Mouse (Mus musculus): ENCODE data around the gene Fam19a5. TPM values are rescaled to one million over a fixed set of nuclear protein-coding genes. Genes with fewer than 3 reads are reported as not detected.

Fam19a5 gene
- polyA plus RNA-seq, 1 experiment from 2014 or later, result 6.5 TPM

- H3K27me3 ChIP-seq (ENCODE audit: control insufficient read depth, insufficient read depth, low read length), result no peaks in the 10 kb centered on the region
- 7% methylated on average over 18 of the region's 18 CpGs for WGBS
- H3K9ac ChIP-seq (ENCODE audit: low read length), result peak overlapping the region; percentile 86
- H3K36me3 ChIP-seq (ENCODE audit: control insufficient read depth, insufficient read depth, low read length), result no peaks in the 10 kb centered on the region
- peaks cover 12% of the 10 kb centered on the region for H3K4me1 ChIP-seq (replicated peaks; ENCODE audit: control insufficient read depth, insufficient read depth, low read length)
- H3K4me3 ChIP-seq (ENCODE audit: low read depth, low read length), result peak overlapping the region; percentile 73
- DNase-seq (ENCODE audit: low spot score) (no peak), ATAC-seq (replicated peaks; ENCODE audit: low FRiP score) (0 out of 2 replicates have a peak, but pooled peaks have one; percentile 3)
- H3K4me2 ChIP-seq (ENCODE audit: low read depth, low read length, severe bottlenecking), result peak overlapping the region; percentile 84
- H3K9me3 ChIP-seq (ENCODE audit: control insufficient read depth, low read length), result no peaks in the 10 kb centered on the region
- H3K27ac ChIP-seq (ENCODE audit: low read depth, low read length), result no peak overlapping the region
Observed at GRCm38 (mm10) chr15:87545130-87545642, 1.1 kb downstream of the Fam19a5 start.

GRCm38 (mm10) chr15:87545731-87546360 is 1.7 kb downstream of the Fam19a5 start:
- Histone ChIP-seq H3K27me3 (ENCODE audit: control insufficient read depth, insufficient read depth, low read length) (no peaks in the 10 kb centered on the region), H3K27ac (ENCODE audit: low read depth, low read length) (no peak overlapping the region), H3K9ac (ENCODE audit: low read length) (peak overlapping the region; percentile 86; the same call in 1 of the 2 replicates), H3K4me1 (replicated peaks; ENCODE audit: control insufficient read depth, insufficient read depth, low read length) (peaks cover 12% of the 10 kb centered on the region), H3K9me3 (ENCODE audit: control insufficient read depth, low read length) (no peaks in the 10 kb centered on the region), H3K36me3 (ENCODE audit: control insufficient read depth, insufficient read depth, low read length) (no peaks in the 10 kb centered on the region), H3K4me2 (ENCODE audit: low read depth, low read length, severe bottlenecking) (peak overlapping the region; percentile 84), H3K4me3 (ENCODE audit: low read depth, low read length) (peak overlapping the region; percentile 73)
- DNase-seq (ENCODE audit: low spot score) (no peak), ATAC-seq (replicated peaks; ENCODE audit: low FRiP score) (no peak)
- 13% methylated on average over 7 of the region's 8 CpGs for WGBS

GRCm38 (mm10) chr15:87547022-87547421 is 2.9 kb downstream of the Fam19a5 start:
- Histone ChIP-seq H3K27ac (ENCODE audit: low read depth, low read length) (no peak overlapping the region), H3K36me3 (ENCODE audit: control insufficient read depth, insufficient read depth, low read length) (no peaks in the 10 kb centered on the region), H3K4me2 (ENCODE audit: low read depth, low read length, severe bottlenecking) (no peak overlapping the region), H3K4me3 (ENCODE audit: low read depth, low read length) (no peak overlapping the region), H3K9me3 (ENCODE audit: control insufficient read depth, low read length) (no peaks in the 10 kb centered on the region), H3K9ac (ENCODE audit: low read length) (no peak overlapping the region), H3K4me1 (replicated peaks; ENCODE audit: control insufficient read depth, insufficient read depth, low read length) (peaks cover 12% of the 10 kb centered on the region), H3K27me3 (ENCODE audit: control insufficient read depth, insufficient read depth, low read length) (no peaks in the 10 kb centered on the region)
- ATAC-seq (replicated peaks; ENCODE audit: low FRiP score) (no peak), DNase-seq (ENCODE audit: low spot score) (peak; percentile 72)
- 38% methylated on average over 5 of the region's 5 CpGs for WGBS

GRCm38 (mm10) chr15:87549724-87550123 is 5.6 kb downstream of the Fam19a5 start:
- no peak overlapping the region for H3K4me2 ChIP-seq (ENCODE audit: low read depth, low read length, severe bottlenecking)
- no peaks in the 10 kb centered on the region for H3K27me3 ChIP-seq (ENCODE audit: control insufficient read depth, insufficient read depth, low read length)
- H3K36me3 ChIP-seq (ENCODE audit: control insufficient read depth, insufficient read depth, low read length), result no peaks in the 10 kb centered on the region
- H3K27ac ChIP-seq (ENCODE audit: low read depth, low read length), result no peak overlapping the region
- no peaks in the 10 kb centered on the region for H3K9me3 ChIP-seq (ENCODE audit: control insufficient read depth, low read length)
- DNase-seq (ENCODE audit: low spot score), result no peak
- WGBS, result 84% methylated on average over 4 of the region's 4 CpGs
- no peak for ATAC-seq (replicated peaks; ENCODE audit: low FRiP score)
- no peak overlapping the region for H3K9ac ChIP-seq (ENCODE audit: low read length)
- peaks cover 8% of the 10 kb centered on the region for H3K4me1 ChIP-seq (replicated peaks; ENCODE audit: control insufficient read depth, insufficient read depth, low read length)
- H3K4me3 ChIP-seq (ENCODE audit: low read depth, low read length), result no peak overlapping the region

GRCm38 (mm10) chr15:87550756-87551155 is 6.7 kb downstream of the Fam19a5 start:
- no peaks in the 10 kb centered on the region for H3K36me3 ChIP-seq (ENCODE audit: control insufficient read depth, insufficient read depth, low read length)
- peaks cover 5% of the 10 kb centered on the region for H3K4me1 ChIP-seq (replicated peaks; ENCODE audit: control insufficient read depth, insufficient read depth, low read length)
- WGBS, result 58% methylated on average over 5 of the region's 5 CpGs
- no peak for ATAC-seq (replicated peaks; ENCODE audit: low FRiP score)
- DNase-seq (ENCODE audit: low spot score), result no peak
- H3K9ac ChIP-seq (ENCODE audit: low read length), result no peak overlapping the region
- H3K9me3 ChIP-seq (ENCODE audit: control insufficient read depth, low read length), result no peaks in the 10 kb centered on the region
- no peak overlapping the region for H3K4me2 ChIP-seq (ENCODE audit: low read depth, low read length, severe bottlenecking)
- no peak overlapping the region for H3K4me3 ChIP-seq (ENCODE audit: low read depth, low read length)
- no peaks in the 10 kb centered on the region for H3K27me3 ChIP-seq (ENCODE audit: control insufficient read depth, insufficient read depth, low read length)
- no peak overlapping the region for H3K27ac ChIP-seq (ENCODE audit: low read depth, low read length)

- DNase-seq (ENCODE audit: low spot score), result no peak
- H3K4me3 ChIP-seq (ENCODE audit: low read depth, low read length), result no peak overlapping the region
- no peaks in the 10 kb centered on the region for H3K27me3 ChIP-seq (ENCODE audit: control insufficient read depth, insufficient read depth, low read length)
- no peak overlapping the region for H3K27ac ChIP-seq (ENCODE audit: low read depth, low read length)
- ATAC-seq (replicated peaks; ENCODE audit: low FRiP score), result no peak
- WGBS, result 52% methylated on average over 8 of the region's 8 CpGs
- no peak overlapping the region for H3K9ac ChIP-seq (ENCODE audit: low read length)
- no peaks in the 10 kb centered on the region for H3K9me3 ChIP-seq (ENCODE audit: control insufficient read depth, low read length)
- no peaks in the 10 kb centered on the region for H3K36me3 ChIP-seq (ENCODE audit: control insufficient read depth, insufficient read depth, low read length)
- no peak overlapping the region for H3K4me2 ChIP-seq (ENCODE audit: low read depth, low read length, severe bottlenecking)
- peaks cover 5% of the 10 kb centered on the region for H3K4me1 ChIP-seq (replicated peaks; ENCODE audit: control insufficient read depth, insufficient read depth, low read length)
Observed at GRCm38 (mm10) chr15:87551556-87551955, 7.5 kb downstream of the Fam19a5 start.

- no peak overlapping the region for H3K27ac ChIP-seq (ENCODE audit: low read depth, low read length)
- H3K27me3 ChIP-seq (ENCODE audit: control insufficient read depth, insufficient read depth, low read length), result no peaks in the 10 kb centered on the region
- H3K9me3 ChIP-seq (ENCODE audit: control insufficient read depth, low read length), result no peaks in the 10 kb centered on the region
- H3K36me3 ChIP-seq (ENCODE audit: control insufficient read depth, insufficient read depth, low read length), result no peaks in the 10 kb centered on the region
- no peak overlapping the region for H3K4me2 ChIP-seq (ENCODE audit: low read depth, low read length, severe bottlenecking)
- 88% methylated on average over 9 of the region's 9 CpGs for WGBS
- ATAC-seq (replicated peaks; ENCODE audit: low FRiP score) (no peak), DNase-seq (ENCODE audit: low spot score) (no peak)
- no peak overlapping the region for H3K4me3 ChIP-seq (ENCODE audit: low read depth, low read length)
- no peak overlapping the region for H3K9ac ChIP-seq (ENCODE audit: low read length)
- H3K4me1 ChIP-seq (replicated peaks; ENCODE audit: control insufficient read depth, insufficient read depth, low read length), result no peaks in the 10 kb centered on the region
Observed at GRCm38 (mm10) chr15:87555811-87556210, 11.7 kb downstream of the Fam19a5 start.

GRCm38 (mm10) chr15:87564331-87564730 is 20.2 kb downstream of the Fam19a5 start:
- Histone ChIP-seq H3K4me3 (ENCODE audit: low read depth, low read length) (no peak overlapping the region), H3K36me3 (ENCODE audit: control insufficient read depth, insufficient read depth, low read length) (no peaks in the 10 kb centered on the region), H3K27ac (ENCODE audit: low read depth, low read length) (no peak overlapping the region), H3K4me2 (ENCODE audit: low read depth, low read length, severe bottlenecking) (no peak overlapping the region), H3K27me3 (ENCODE audit: control insufficient read depth, insufficient read depth, low read length) (no peaks in the 10 kb centered on the region), H3K4me1 (replicated peaks; ENCODE audit: control insufficient read depth, insufficient read depth, low read length) (peaks cover 10% of the 10 kb centered on the region), H3K9me3 (ENCODE audit: control insufficient read depth, low read length) (no peaks in the 10 kb centered on the region), H3K9ac (ENCODE audit: low read length) (no peak overlapping the region)
- no peak for ATAC-seq (replicated peaks; ENCODE audit: low FRiP score)
- no peak for DNase-seq (ENCODE audit: low spot score)
- WGBS, result 92% methylated on average over 5 of the region's 5 CpGs

All from forebrain, embryonic 11.5 days (tissue).